9 mouse cellular contexts compared by ENCODE assay signal in genomic region chr5:122396791-122397190, GRCm38 (mm10). TPM values are rescaled to one million over a fixed set of nuclear protein-coding genes. Genes with fewer than 3 reads are reported as not detected.
DNase-seq lines count a peak whose midpoint lies in the region; ATAC-seq and TF ChIP-seq lines count a peak whose summit lies in the region.
"Had no signal": no experiment of that assay in that cellular context is flagged by ENCODE, and none has a peak within 500 bp of the region (broad histone marks: within the 10 kb centered on the region; RNA-seq: fewer than 3 reads in every experiment).

No protein-coding gene starts in this region.

- peak; percentile 50 for ATAC-seq in common myeloid progenitor, adult 5-6 weeks (replicated peaks; ENCODE audit: low read depth, poor library complexity, severe bottlenecking)
- ATAC-seq in intestine, postnatal 0 days = no peak
- ATAC-seq in activated CD4-positive, CD25-positive, alpha-beta regulatory T cell, adult 4 months = no peak
- ATAC-seq: Patski had no signal

- no peaks in the 10 kb centered on the region for H3K27me3 ChIP-seq in intestine, postnatal 0 days (replicated peaks; ENCODE audit: control insufficient read depth, insufficient read depth, low read length)
- H3K27me3 ChIP-seq: Patski had no signal

- no peaks in the 10 kb centered on the region for H3K9me3 ChIP-seq in intestine, postnatal 0 days (ENCODE audit: control insufficient read depth)

- peak overlapping the region; percentile 59; the same call in 1 of the 2 replicates for H3K27ac ChIP-seq in layer of hippocampus, adult 2 months
- peak overlapping the region; percentile 15; the same call in 1 of the 2 replicates for H3K27ac ChIP-seq in intestine, postnatal 0 days (ENCODE audit: low read depth, low read length)

- H3K4me2 ChIP-seq in intestine, postnatal 0 days (replicated peaks; ENCODE audit: low read depth) = no peak overlapping the region

- H3K4me3 ChIP-seq in layer of hippocampus, adult 2 months = no peak overlapping the region
- H3K4me3 ChIP-seq in intestine, postnatal 0 days (ENCODE audit: low read depth, low read length) = no peak overlapping the region

- peaks cover 34% of the 10 kb centered on the region for H3K36me3 ChIP-seq in intestine, postnatal 0 days (ENCODE audit: control insufficient read depth, insufficient read depth)

- no peak for DNase-seq in layer of hippocampus, adult 2 months (ENCODE audit: low spot score in 2 of 2)
- DNase-seq in layer of hippocampus, adult 9-11 months = no peak
- peak; percentile 71 for DNase-seq in lung, postnatal 14 days
- no peak for DNase-seq in layer of hippocampus, adult 11-12 months (ENCODE audit: low spot score)
- no peak for DNase-seq in neural tube, embryonic 10.5 days (ENCODE audit: extremely low spot score, low spot score)

- no peaks in the 10 kb centered on the region for H3K4me1 ChIP-seq in intestine, postnatal 0 days (replicated peaks; ENCODE audit: control insufficient read depth, insufficient read depth, low read length)

- no peak overlapping the region for H3K9ac ChIP-seq in intestine, postnatal 0 days (ENCODE audit: low read depth, low read length)

- no peak for TF ChIP-seq CTCF in layer of hippocampus, adult 2 months (conservative IDR thresholded peaks at IDR 0.05)
- TF ChIP-seq CTCF in intestine, postnatal 0 days (IDR thresholded peaks at IDR 0.05; ENCODE audit: low read depth) = no peak

- 87% methylated on average over 10 of the region's 10 CpGs for WGBS in intestine, postnatal 0 days

RNA-seq across cellular contexts. Expression of gene Arpc3, which starts 5.1 kb away (rescaled TPM):
- 100 to 1,000 TPM; 261 to 275 TPM for total RNA-seq in layer of hippocampus, adult 2 months (2021)
- total RNA-seq in common myeloid progenitor, adult 5-6 weeks (2017) = 661 and 743 TPM in 2 replicates
- 166 and 171 TPM in 2 replicates for polyA plus RNA-seq in intestine, postnatal 0 days (2015; fragmentation: Nextera tagmentation; extraction: Ambion mirVana)
- 100 to 1,000 TPM; 443 to 614 TPM for polyA plus RNA-seq in activated CD4-positive, CD25-positive, alpha-beta regulatory T cell, adult 4 months (2017; shearing (Covaris generic))

RNA-seq across cellular contexts. Expression of gene Fam216a, which starts 24.6 kb away (rescaled TPM):
- total RNA-seq in layer of hippocampus, adult 2 months (2021) = 10 to 100 TPM; 74.2 to 78.0 TPM
- total RNA-seq in common myeloid progenitor, adult 5-6 weeks (2017) = 36.5 and 37.4 TPM in 2 replicates
- polyA plus RNA-seq in intestine, postnatal 0 days (2015; fragmentation: Nextera tagmentation; extraction: Ambion mirVana) = 15.1 and 15.9 TPM in 2 replicates
- 1 to 10 TPM; 9.3 to 9.9 TPM for polyA plus RNA-seq in activated CD4-positive, CD25-positive, alpha-beta regulatory T cell, adult 4 months (2017; shearing (Covaris generic))

RNA-seq across cellular contexts. Expression of gene Anapc7, which starts 24.7 kb away (rescaled TPM):
- 10 to 100 TPM; 32.9 to 33.2 TPM for total RNA-seq in layer of hippocampus, adult 2 months (2021)
- total RNA-seq in common myeloid progenitor, adult 5-6 weeks (2017) = 34.5 and 44.0 TPM in 2 replicates
- polyA plus RNA-seq in intestine, postnatal 0 days (2015; fragmentation: Nextera tagmentation; extraction: Ambion mirVana) = 22.5 and 22.8 TPM in 2 replicates
- polyA plus RNA-seq in activated CD4-positive, CD25-positive, alpha-beta regulatory T cell, adult 4 months (2017; shearing (Covaris generic)) = 10 to 100 TPM; 13.4 to 23.7 TPM

RNA-seq across cellular contexts. Expression of gene Gpn3, which starts 25.1 kb away (rescaled TPM):
- total RNA-seq in layer of hippocampus, adult 2 months (2021) = 10 to 100 TPM; 30.0 to 32.3 TPM
- total RNA-seq in common myeloid progenitor, adult 5-6 weeks (2017) = 39.1 and 43.6 TPM in 2 replicates
- polyA plus RNA-seq in intestine, postnatal 0 days (2015; fragmentation: Nextera tagmentation; extraction: Ambion mirVana) = 34.1 and 37.3 TPM in 2 replicates
- polyA plus RNA-seq in activated CD4-positive, CD25-positive, alpha-beta regulatory T cell, adult 4 months (2017; shearing (Covaris generic)) = 10 to 100 TPM; 46.7 to 63.3 TPM

RNA-seq across cellular contexts. Expression of gene Vps29, which starts 42.6 kb away (rescaled TPM):
- total RNA-seq in layer of hippocampus, adult 2 months (2021) = 100 to 1,000 TPM; 173 to 186 TPM
- total RNA-seq in common myeloid progenitor, adult 5-6 weeks (2017) = 66.4 and 76.6 TPM in 2 replicates
- 333 and 338 TPM in 2 replicates for polyA plus RNA-seq in intestine, postnatal 0 days (2015; fragmentation: Nextera tagmentation; extraction: Ambion mirVana)
- polyA plus RNA-seq in activated CD4-positive, CD25-positive, alpha-beta regulatory T cell, adult 4 months (2017; shearing (Covaris generic)) = 100 to 1,000 TPM; 248 to 259 TPM
